Mouse (Mus musculus) midbrain, embryonic 15.5 days (tissue): Measurements from ENCODE around the gene Dcakd. TPM values are rescaled to one million over a fixed set of nuclear protein-coding genes. Genes with fewer than 3 reads are reported as not detected.

Experiments
- ATAC-seq: fragments of 200-750 bp; cut with Nextera tagmentation; replicated peaks from 2 replicates; pipeline ENCODE4 v1.8.0; 2017; ENCODE audit warnings: moderate TSS enrichment
- H3K27ac ChIP-seq: fragments of 300-500 bp; sonication (generic); 2 replicates; pipeline ENCODE4 v1.5.1; 2015; ENCODE audit warnings: mild to moderate bottlenecking, inconsistent platforms
- H3K27me3 ChIP-seq: fragments of 300-500 bp; sonication (generic); replicated peaks from 2 replicates; pipeline ENCODE4 v1.6.1; 2015; ENCODE audit warnings: inconsistent platforms
- H3K36me3 ChIP-seq: fragments of 300-500 bp; sonication (generic); replicated peaks from 2 replicates; pipeline ENCODE4 v1.6.1; 2015; ENCODE audit warnings: inconsistent platforms
- H3K4me1 ChIP-seq: fragments of 300-500 bp; sonication (generic); 2 replicates; pipeline ENCODE4 v1.6.1; 2015; ENCODE audit warnings: inconsistent platforms
- H3K4me2 ChIP-seq: fragments of 300-500 bp; sonication (generic); 2 replicates; pipeline ENCODE4 v1.6.1; 2015; ENCODE audit warnings: inconsistent platforms, mild to moderate bottlenecking, moderate library complexity
- H3K4me3 ChIP-seq: fragments of 300-500 bp; sonication (generic); 2 replicates; pipeline ENCODE4 v1.5.1; 2015; ENCODE audit warnings: mild to moderate bottlenecking, inconsistent platforms
- H3K9ac ChIP-seq: fragments of 300-500 bp; sonication (generic); 2 replicates; pipeline ENCODE4 v1.6.1; 2015; ENCODE audit warnings: mild to moderate bottlenecking, inconsistent platforms
- H3K9me3 ChIP-seq: fragments of 300-500 bp; sonication (generic); 2 replicates; pipeline ENCODE4 v1.6.1; 2016; ENCODE audit warnings: inconsistent platforms
- WGBS: fragments of 180-500 bp; shearing (Covaris S2); methylation state at CpG from one replicate; pipeline ENCODE4 v1.1.7; 2015; ENCODE audit warnings: mixed read lengths; 5-methylcytosine and 5-hydroxymethylcytosine counted together
- polyA plus RNA-seq: library from polyadenylated mRNA; unstranded; fragments of >200 nt; fragmentation: Nextera tagmentation; extraction: Ambion mirVana; gene quantifications from 2 replicates; pipeline ENCODE4 v1.2.1, GENCODE M21; 2015

Gene Dcakd
- polyA plus RNA-seq, 1 experiment from 2014 or later: 184 TPM

DNA sequence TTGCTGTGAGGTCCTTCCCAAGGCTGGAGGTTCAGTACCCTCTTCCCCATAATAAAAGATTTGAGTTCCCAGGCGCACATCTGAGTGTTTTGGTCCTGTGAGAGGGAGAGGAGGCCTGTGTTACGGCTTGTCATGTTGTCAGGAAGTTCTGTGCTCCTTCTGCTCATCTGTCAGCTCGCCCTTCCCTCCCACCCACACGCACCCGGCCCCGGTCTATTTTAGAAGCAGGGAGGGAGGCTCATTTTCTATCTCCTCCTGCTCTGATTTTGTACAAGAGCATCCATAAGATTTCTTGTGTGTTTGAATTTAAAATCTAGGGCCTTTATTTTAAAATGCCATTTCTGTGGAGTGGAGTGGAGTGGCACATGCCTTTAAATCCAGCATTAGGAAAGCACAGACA is 9.9 kb upstream of the Dcakd start:
- no peaks in the 10 kb centered on the region for H3K9me3 ChIP-seq
- H3K36me3 ChIP-seq: no peaks in the 10 kb centered on the region; the same call in 1 of the 2 replicates
- H3K27ac ChIP-seq: no peak overlapping the region
- whole genome bisulfite sequencing: 85% methylated on average over 6 of the region's 6 CpGs
- H3K27me3 ChIP-seq: no peaks in the 10 kb centered on the region
- H3K9ac ChIP-seq: no peak overlapping the region
- no peak for ATAC-seq
- H3K4me1 ChIP-seq: no peaks in the 10 kb centered on the region
- no peak overlapping the region for H3K4me3 ChIP-seq
- H3K4me2 ChIP-seq: no peak overlapping the region

DNA sequence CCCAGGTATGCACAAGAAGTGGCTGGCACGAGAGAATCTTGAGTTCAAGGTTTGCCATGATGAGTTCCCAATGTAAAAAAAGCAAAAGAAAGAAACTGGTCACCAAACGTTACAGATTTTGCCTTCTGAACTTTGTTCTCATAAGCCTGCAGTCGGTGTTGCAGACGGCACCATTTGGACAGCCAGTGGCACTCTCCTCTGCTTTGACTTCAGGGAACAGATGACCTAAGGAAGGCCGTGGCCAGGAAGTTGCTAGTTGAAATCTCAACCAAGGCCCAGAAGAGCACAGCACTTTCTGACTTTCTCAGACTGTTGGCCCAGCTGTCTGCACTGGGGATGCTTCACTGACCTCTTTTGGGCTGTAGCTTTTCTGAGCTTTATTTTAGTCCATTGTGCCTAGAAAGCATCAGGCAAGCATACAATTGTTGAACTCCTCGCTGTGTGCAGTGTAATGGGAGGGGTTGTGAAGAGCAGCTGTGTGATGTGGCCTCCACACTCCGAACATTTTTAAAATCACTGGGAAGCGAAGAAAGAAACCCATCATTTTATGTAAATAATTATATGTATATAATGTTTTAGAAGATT is 8.8 kb upstream of the Dcakd start:
- H3K4me3 ChIP-seq: no peak overlapping the region
- WGBS: 87% methylated on average over 8 of the region's 8 CpGs
- H3K9ac ChIP-seq: no peak overlapping the region
- ATAC-seq: no peak
- no peak overlapping the region for H3K27ac ChIP-seq
- H3K4me2 ChIP-seq: no peak overlapping the region
- no peaks in the 10 kb centered on the region for H3K36me3 ChIP-seq
- no peaks in the 10 kb centered on the region for H3K4me1 ChIP-seq
- H3K27me3 ChIP-seq: no peaks in the 10 kb centered on the region
- no peaks in the 10 kb centered on the region for H3K9me3 ChIP-seq

DNA sequence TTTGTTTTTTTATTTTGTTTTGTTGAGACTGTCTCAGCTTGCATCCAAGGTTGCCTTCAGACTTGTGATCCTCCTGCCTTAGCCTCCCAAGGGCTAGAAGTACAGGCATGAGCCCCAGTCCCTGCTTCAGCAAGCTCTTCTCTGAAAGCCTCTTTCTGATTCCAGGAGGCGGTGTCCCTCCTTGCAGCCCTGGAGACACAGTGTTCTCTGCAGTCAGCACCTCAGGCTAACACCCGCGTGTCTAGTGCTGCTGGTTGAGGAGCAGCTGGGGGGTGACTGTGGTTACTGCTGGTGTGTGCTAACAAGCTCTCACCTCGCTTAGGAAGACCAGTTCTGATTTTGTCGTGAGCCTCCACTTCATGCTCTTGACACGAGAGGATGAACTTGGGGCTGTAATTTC is 6.9 kb upstream of the Dcakd start:
- ATAC-seq: no peak
- Histone ChIP-seq H3K9me3 (no peaks in the 10 kb centered on the region), H3K27me3 (no peaks in the 10 kb centered on the region), H3K4me1 (peaks cover 9% of the 10 kb centered on the region), H3K36me3 (no peaks in the 10 kb centered on the region), H3K4me2 (no peak overlapping the region), H3K27ac (no peak overlapping the region), H3K9ac (no peak overlapping the region), H3K4me3 (no peak overlapping the region)
- 88% methylated on average over 6 of the region's 6 CpGs for WGBS

- H3K27me3 ChIP-seq: no peaks in the 10 kb centered on the region
- no peak overlapping the region for H3K4me3 ChIP-seq
- 92% methylated on average over 3 of the region's 3 CpGs for WGBS
- no peaks in the 10 kb centered on the region for H3K36me3 ChIP-seq
- H3K4me1 ChIP-seq: peaks cover 21% of the 10 kb centered on the region
- H3K27ac ChIP-seq: no peak overlapping the region
- H3K4me2 ChIP-seq: no peak overlapping the region
- no peaks in the 10 kb centered on the region for H3K9me3 ChIP-seq
- no peak overlapping the region for H3K9ac ChIP-seq
- ATAC-seq: no peak
Observed at GRCm38 (mm10) chr11:103033030-103033429, 4.9 kb upstream of the Dcakd start.

DNA sequence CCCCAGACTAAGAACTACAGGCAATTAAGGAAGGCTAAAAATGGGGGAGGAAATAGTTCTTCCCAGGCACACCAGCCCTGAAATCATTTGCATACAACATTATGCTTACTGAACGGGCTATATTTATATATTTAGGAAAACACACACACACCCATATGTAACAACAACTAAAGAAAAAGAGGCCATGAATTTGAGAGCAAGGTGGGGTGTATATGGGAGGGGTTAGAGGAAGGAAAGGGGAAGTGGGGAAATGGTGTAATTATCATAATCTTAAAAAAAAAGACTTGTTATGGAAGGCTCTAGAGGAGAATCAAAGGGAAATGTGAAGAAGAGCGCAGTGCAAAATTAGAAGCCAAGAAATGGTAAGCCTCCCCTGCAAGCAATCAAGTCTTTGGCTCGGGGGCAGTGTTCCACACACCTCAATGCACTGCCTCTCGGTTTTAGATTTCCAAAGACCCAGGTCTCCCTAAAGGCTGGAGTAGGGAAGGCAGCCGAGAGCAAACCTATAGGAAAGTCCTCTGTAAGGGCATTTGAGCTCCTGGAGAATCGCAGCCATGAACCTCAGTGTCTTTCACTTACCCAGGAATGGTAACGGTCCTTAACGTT is 460 bp downstream of the Dcakd start:
- ATAC-seq: peak; percentile 38
- Histone ChIP-seq H3K4me3 (peak overlapping the region; percentile 69), H3K27me3 (no peaks in the 10 kb centered on the region), H3K4me2 (peak overlapping the region; percentile 81), H3K9ac (peak overlapping the region; percentile 67), H3K27ac (peak overlapping the region; percentile 74), H3K4me1 (peaks cover 30% of the 10 kb centered on the region), H3K9me3 (no peaks in the 10 kb centered on the region), H3K36me3 (no peaks in the 10 kb centered on the region)
- 20% methylated on average over 8 of the region's 8 CpGs for WGBS

DNA sequence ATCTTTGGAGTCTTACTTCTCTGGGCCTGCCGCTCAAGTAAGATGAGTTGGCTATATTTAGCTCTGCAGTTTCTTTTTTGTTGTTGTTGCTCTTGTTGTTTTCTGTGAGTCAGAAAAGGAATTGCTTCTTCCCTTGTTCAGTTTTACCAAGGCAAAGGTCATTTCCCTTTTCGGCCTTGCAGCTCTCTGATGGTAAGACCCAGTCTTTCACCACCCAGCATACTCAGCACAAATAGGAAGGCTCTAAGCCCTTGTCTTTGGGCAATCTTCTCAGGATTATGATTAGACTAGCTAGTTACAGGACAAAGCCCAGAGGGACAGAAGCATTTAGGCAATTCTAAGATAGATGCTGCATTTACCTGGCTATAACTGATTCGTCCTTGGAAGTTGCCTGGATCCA is 1.2 kb downstream of the Dcakd start:
- Histone ChIP-seq H3K27ac (no peak overlapping the region), H3K9me3 (no peaks in the 10 kb centered on the region), H3K4me1 (peaks cover 30% of the 10 kb centered on the region), H3K4me2 (no peak overlapping the region), H3K27me3 (no peaks in the 10 kb centered on the region), H3K36me3 (no peaks in the 10 kb centered on the region), H3K9ac (no peak overlapping the region), H3K4me3 (no peak overlapping the region; the same call in 1 of the 2 replicates)
- WGBS: 90% methylated on average over 3 of the region's 3 CpGs
- no peak for ATAC-seq

- 89% methylated on average over 3 of the region's 3 CpGs for WGBS
- peaks cover 11% of the 10 kb centered on the region for H3K4me1 ChIP-seq
- no peak overlapping the region for H3K27ac ChIP-seq
- ATAC-seq: no peak
- H3K4me2 ChIP-seq: no peak overlapping the region
- H3K9ac ChIP-seq: no peak overlapping the region
- no peaks in the 10 kb centered on the region for H3K27me3 ChIP-seq
- H3K36me3 ChIP-seq: no peaks in the 10 kb centered on the region
- no peaks in the 10 kb centered on the region for H3K9me3 ChIP-seq
- H3K4me3 ChIP-seq: no peak overlapping the region
Observed at GRCm38 (mm10) chr11:103023974-103024373, 4.2 kb downstream of the Dcakd start.

GRCm38 (mm10) chr11:103020713-103021335 is 7.3 kb downstream of the Dcakd start:
- no peak for ATAC-seq
- peaks cover 5% of the 10 kb centered on the region for H3K4me1 ChIP-seq
- no peaks in the 10 kb centered on the region for H3K36me3 ChIP-seq
- no peak overlapping the region for H3K9ac ChIP-seq
- 65% methylated on average over 3 of the region's 3 CpGs for WGBS
- H3K27me3 ChIP-seq: no peaks in the 10 kb centered on the region
- H3K4me3 ChIP-seq: no peak overlapping the region
- H3K4me2 ChIP-seq: no peak overlapping the region
- H3K9me3 ChIP-seq: no peaks in the 10 kb centered on the region
- H3K27ac ChIP-seq: no peak overlapping the region

DNA sequence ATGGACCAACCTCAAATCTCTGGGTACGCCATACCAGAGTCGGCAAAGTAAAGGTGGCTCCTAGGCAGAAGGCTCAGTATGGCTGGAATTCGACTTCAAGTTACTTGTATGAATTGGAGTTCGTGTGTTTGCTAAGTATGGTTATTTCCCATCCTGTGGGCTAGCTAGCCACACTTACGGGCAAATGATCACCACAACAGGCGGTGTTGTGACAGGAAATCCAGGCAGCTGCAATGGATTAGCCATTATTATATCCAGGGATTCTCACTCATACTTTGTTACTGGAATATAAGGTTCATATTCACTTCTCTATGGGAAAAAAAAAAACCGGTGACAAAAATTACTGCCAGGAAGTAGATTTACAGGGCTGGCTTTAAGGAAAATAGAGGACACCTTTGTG is 8.8 kb downstream of the Dcakd start:
- ATAC-seq: no peak
- no peak overlapping the region for H3K4me2 ChIP-seq
- H3K27ac ChIP-seq: no peak overlapping the region
- H3K27me3 ChIP-seq: no peaks in the 10 kb centered on the region
- 93% methylated on average over 7 of the region's 7 CpGs for WGBS
- no peak overlapping the region for H3K4me3 ChIP-seq
- no peaks in the 10 kb centered on the region for H3K9me3 ChIP-seq
- H3K4me1 ChIP-seq: peaks cover 16% of the 10 kb centered on the region
- H3K36me3 ChIP-seq: no peaks in the 10 kb centered on the region
- H3K9ac ChIP-seq: no peak overlapping the region

GRCm38 (mm10) chr11:103018860-103019259 is 9.3 kb downstream of the Dcakd start:
- no peaks in the 10 kb centered on the region for H3K9me3 ChIP-seq
- H3K4me1 ChIP-seq: peaks cover 16% of the 10 kb centered on the region
- H3K4me3 ChIP-seq: no peak overlapping the region
- ATAC-seq: no peak
- WGBS: 74% methylated on average over 6 of the region's 6 CpGs
- no peak overlapping the region for H3K9ac ChIP-seq
- no peak overlapping the region for H3K27ac ChIP-seq
- H3K36me3 ChIP-seq: no peaks in the 10 kb centered on the region
- no peak overlapping the region for H3K4me2 ChIP-seq
- no peaks in the 10 kb centered on the region for H3K27me3 ChIP-seq

DNA sequence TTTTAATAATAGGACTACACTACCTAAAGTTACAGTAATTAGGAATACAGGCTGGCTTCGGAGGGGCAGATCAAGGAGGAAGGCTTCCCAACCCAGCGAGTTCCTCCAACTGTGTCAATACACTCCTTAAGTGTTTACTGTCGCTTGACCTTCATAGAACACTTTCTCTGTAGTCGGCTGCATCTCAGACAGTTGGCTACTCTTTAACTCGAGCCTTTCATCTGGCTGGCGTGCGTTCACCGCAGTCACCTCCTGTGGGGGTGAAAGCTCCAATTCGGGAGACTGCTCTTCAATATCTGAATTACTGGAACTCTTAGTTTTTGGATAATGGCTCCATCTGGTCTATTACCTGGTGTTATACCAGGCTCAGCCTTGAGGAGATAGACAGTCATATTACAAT is 10.5 kb downstream of the Dcakd start:
- H3K4me1 ChIP-seq: peaks cover 16% of the 10 kb centered on the region
- H3K9me3 ChIP-seq: no peaks in the 10 kb centered on the region
- H3K4me3 ChIP-seq: no peak overlapping the region

GRCm38 (mm10) chr11:103016930-103017329 is 11.2 kb downstream of the Dcakd start:
- 0% methylated on average over 41 of the region's 41 CpGs for WGBS
- Histone ChIP-seq H3K9ac (peak overlapping the region; percentile 64), H3K27me3 (no peaks in the 10 kb centered on the region), H3K4me3 (peak overlapping the region; percentile 52), H3K4me1 (peaks cover 16% of the 10 kb centered on the region), H3K4me2 (peak overlapping the region; percentile 59), H3K27ac (peak overlapping the region; percentile 85), H3K9me3 (no peaks in the 10 kb centered on the region), H3K36me3 (no peaks in the 10 kb centered on the region)
- ATAC-seq: peak; percentile 98

More for the DNA sequence above, 10.5 kb downstream of the Dcakd start:
- Histone ChIP-seq H3K4me2 (no peak overlapping the region), H3K9ac (no peak overlapping the region), H3K27me3 (no peaks in the 10 kb centered on the region), H3K36me3 (no peaks in the 10 kb centered on the region), H3K27ac (no peak overlapping the region)
- ATAC-seq: peak; percentile 19; the same call in 1 of the 2 replicates
- 82% methylated on average over 9 of the region's 9 CpGs for WGBS
